Mouse (Mus musculus) embryo, embryonic 11.5 days (tissue): ENCODE measurements around the gene Lrp2.
A peak's percentile ranks its signal among the peaks of the same experiment; 100 is the strongest.

ENCODE experiments used
- DNase-seq: peaks from one replicate; pipeline ENCODE4 v3.0.0-alpha.2; 2012; ENCODE audit warnings: low read depth, low spot score

Gene Lrp2

DNA sequence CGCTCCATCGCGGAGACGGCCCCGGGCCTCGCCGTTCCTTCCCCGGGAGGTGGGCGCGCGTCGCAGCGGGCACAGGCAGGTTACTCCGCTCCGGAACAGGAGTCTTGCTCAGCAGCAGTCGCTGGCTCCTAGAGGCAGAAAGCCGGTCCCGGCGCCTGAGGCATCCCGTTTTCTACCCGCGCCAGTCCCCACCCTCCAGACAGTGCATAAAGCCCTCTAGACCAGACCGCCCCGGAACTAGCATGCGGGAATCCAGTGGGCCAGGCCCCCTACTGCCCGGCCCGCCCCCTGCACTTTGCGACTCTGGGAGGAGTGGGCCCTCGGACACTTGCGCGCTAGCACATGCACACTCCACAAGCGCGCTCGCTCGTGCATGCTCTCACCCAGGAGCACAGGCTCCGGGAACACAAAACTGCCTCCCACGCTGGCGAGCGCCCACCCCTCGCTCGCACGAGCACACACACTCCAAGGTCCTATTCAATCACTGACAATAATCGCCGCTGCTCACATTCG, at the start of gene Lrp2:
Lrp2 (minus strand) TSS at position 180 of the 513 bp plus-strand sequence.
- DNase-seq: no peak

DNA sequence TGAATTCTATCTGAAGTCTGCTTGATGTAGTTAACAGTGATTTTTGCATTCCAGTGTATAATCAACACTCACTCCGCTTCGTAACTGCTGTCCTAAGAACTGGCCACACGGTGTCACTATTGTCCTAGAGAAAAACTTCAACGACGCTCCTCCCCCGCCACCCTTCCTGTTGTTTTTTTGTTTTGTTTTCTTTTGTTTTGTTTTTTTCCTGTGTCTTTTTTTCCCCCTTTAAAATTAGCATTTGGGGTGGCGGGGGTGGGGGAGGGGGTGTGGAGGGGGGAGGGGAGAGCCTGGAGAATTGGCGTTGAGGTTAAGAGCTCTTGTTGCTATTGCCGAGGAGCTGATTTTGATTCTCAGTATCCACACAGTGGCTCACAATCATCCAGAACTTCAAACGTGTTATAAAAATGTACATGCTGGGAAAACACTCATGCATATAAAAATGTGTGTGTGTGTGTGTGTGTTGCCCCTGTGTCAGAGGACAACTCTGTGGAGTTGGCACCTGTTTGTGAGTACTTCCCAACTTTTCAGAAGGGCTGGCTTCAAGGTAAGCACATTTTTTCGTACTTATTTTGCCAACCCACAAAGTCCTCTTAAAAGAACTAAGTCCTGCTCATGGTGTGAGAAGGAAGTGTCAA, 49.3 kb upstream of the Lrp2 start:
- DNase-seq: peak; percentile 44

DNA sequence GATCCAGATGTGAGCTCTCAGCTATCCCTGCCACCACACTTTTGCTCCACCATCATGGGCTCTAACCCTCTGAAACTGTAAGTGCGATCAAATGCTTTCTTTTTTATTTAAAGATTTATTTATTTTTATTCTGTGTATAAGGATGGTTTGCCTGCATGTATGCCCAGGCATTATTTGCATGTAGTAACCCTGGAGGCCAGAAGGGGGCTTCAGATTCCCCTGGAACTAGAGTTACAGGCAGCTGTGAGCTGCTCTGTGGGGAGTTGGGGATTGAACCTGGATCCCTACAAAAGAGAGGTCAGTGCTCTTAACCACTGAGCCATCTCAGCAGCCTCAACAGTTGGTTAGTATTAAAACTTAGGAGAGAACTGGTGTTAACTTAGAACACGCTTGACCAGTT, 45.6 kb upstream of the Lrp2 start:
- DNase-seq: no peak

DNA sequence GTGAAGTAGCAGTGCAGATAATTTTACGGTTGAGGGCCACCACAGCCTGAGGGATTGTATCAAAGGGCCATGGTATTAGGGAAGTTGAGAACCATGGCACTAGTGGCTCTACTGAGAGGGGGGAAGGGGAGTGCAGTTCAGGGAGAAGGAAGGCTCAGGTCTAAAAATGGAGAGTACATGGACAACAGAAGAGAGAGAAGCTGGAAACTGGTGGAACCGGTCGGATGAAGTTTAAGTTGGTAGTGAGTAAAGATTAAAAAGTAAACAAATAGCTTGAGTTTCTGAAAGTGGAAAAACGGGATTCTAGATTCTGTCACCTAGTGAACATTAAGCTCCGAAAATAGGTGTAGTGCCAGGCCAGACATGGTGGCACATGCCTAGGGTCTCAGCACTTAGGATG, 44.9 kb upstream of the Lrp2 start:
- no peak for DNase-seq

DNA sequence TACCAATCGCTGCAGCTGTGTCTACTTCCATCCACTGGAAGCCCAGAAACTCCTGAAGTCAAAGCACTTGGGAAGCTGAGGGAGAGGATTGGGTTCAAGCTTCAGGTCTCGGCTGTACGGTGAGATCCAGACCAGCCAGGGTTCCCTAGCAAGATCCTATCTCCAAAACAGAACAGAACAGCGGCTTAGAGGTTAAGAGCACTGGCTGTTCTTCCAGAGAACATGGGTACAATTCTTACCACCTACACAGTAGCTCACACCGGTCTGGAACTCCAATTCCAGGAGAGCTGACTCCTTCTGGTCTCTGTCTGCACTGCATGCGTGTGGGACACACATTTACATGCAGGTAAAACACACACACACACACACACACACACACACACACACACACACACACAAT, 44.0 kb upstream of the Lrp2 start:
- no peak for DNase-seq

DNA sequence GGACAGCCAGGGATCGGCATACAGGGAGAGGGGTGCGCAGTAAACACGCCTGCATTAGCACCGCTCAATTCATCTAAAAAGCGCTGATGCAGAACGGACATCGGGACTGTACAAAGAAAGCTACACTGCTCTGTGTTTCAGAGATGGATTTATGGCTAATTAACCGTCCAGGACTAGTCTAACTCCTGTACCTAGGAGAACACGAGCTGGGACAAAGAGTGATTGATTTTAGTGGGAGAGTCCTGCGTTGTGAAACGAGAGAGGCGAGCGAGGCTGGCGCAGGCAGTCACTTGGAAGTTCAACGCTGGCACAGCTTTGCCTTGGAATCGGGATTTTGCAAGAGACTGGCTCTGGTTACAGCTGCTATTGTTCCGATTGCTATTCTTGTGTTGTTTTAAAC, 43.4 kb upstream of the Lrp2 start:
- no peak for DNase-seq

DNA sequence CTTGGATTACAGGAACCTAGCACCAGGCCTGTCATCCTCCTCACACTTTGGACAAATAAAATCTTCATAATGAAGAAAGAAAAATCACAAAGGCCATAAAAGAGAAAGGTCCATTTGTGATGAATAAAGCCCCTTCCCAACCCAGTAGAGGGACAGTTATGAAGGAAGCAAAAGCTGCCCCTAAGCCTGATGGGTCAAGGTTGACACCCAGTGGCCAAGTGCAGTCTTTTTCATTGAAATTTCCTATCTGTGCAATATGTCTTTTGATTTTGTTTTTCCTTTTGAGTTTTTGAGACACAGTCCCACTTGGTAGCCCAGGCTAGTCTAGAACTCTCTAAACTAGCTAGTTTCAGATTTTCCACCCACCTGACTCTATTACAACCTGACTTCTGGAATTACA, 33.4 kb upstream of the Lrp2 start:
- no peak for DNase-seq

DNA sequence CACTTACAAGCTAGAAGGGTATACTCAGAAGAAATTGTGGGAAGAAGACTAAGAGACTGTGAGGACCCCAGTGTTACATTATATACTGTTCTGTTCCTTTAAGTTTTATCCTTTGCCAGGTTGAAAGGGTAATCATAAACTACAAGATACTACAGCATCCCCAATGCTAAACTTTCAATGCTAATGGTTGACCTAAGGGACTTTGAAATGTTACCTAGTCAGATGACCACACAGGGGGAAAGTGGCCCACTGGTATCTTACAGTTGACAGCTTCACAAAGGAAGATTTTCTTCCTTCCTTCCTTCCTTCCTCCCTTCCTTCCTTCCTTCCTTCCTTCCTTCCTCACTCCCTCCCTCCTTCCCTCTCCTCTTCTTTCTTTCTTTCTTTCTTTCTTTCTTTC, 32.5 kb upstream of the Lrp2 start:
- DNase-seq: no peak

DNA sequence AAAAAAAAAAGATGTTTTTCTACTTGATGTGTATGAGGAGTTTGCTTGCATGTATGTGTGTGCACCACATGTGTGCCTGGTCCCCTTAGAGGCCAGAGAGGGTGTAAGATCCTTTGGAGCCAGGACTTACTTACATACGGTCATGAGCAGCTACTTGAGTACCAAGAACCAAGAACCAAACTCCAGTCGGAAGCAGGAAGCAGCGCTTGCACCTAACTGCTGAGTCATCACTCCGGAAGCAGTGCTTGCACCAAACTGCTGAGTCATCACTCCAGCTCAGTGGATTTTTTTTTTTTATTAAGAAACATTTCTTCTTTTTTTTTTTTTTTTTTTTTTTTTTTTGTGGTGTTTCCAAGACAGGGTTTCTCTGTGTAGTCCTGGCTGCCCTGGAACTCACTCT, 27.4 kb upstream of the Lrp2 start:
- DNase-seq: no peak

DNA sequence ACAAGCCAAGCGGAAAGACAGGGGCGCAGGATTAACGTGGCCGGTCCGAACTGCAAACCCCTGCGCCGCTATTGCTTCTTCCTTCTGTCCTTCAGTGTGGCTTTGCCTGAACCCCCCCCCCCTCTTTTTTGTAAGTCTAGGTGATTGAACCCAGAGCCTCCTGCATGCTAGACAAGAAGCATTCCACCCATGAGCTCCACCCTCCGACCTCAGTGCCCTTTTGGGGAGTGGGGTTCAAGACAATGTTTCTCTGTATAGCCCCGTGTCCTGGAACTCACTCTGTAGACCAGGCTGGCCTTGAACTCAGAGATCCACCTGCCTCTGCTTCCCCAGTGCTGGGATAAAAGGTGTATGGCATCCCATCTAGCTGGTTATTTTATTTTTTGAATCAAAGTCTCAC, 26.9 kb upstream of the Lrp2 start:
- no peak for DNase-seq

DNA sequence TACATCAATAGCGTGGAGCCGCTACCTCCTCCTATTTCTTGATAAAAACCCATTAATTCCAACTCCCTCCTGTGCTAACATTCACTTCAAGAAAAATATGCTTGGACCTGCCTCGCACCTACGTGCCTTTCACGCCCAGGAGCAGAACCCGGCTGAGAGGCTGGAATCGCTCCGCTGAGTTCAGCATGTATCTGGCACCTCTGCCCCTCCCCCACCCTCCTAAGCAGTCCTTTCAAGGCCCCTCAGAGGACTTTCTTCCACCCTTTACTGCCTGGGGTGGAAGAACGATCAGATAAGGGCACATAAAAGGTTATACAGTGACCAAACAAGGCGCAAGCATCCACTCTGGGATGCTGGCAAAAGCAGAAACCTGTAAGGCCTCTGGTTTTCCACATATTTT, 26.4 kb upstream of the Lrp2 start:
- no peak for DNase-seq

DNA sequence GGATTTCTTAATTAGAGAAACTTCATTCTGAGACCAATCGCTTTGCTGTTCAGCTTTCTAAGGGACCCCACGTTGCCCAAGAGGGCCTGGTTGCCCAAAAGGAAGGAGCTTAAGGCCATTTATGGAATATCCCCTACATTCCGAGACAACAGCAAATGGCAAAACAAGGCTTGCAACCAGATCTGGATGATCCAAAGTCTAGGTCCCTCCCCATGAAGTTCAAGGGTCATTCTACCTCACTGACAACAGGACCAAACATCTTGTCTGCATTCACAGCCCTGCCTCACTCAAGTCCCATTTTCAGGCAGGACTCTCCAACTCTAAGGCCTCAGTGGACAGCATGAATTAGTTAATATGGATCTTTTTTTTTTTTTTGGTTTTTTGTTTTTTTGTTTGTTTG, 20.8 kb upstream of the Lrp2 start:
- DNase-seq: no peak

DNA sequence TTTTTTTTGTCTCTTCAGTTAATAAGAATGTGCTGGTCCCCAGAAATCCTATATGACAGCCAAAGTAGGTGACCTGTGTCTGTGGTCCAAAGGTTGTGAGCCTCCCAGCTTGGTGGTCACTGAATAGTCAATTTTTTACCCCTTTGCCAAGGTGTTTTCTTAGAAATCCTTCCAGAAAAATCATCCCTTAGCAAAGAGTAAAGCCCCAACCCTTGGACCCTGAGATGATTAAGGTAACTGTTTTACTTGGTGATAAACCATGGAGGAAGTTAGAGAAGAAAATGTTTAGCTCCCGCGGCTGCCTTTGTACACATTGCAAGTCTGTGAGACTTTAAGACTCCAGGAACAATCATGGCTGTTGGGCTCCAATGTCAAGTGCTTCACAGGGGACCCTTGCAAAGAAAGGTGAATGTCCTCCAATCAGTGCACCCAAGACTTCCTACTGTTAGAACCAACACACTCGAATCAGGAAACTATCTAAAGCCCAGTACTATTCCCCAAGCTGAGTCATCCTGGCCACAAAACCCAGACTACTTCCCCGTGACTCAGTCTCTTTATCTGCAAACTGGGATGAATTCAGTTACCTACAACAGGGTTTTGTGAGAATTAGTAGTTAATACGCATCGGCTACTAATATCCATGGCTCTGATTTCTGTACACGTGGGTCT, 18.0 kb upstream of the Lrp2 start:
- no peak for DNase-seq

DNA sequence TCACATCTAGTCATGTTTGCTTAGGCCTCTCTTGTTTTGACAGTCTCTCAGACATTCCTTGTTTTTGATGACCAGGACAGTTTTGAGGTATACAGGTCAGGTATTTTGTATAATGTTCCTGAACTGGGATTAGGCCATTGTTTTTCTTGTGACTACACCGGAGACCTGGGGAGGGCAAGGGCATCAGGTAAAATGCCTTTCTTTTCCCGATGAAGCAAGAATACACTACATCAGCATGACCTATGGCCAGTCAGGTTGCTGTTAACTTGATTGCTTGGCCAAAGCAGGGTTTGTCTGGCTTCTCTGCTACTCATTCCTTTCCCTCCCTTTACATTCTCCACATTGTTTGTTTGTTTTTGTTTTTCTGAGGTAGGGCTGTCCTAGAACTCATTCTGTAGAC, 7.3 kb upstream of the Lrp2 start:
- no peak for DNase-seq

DNA sequence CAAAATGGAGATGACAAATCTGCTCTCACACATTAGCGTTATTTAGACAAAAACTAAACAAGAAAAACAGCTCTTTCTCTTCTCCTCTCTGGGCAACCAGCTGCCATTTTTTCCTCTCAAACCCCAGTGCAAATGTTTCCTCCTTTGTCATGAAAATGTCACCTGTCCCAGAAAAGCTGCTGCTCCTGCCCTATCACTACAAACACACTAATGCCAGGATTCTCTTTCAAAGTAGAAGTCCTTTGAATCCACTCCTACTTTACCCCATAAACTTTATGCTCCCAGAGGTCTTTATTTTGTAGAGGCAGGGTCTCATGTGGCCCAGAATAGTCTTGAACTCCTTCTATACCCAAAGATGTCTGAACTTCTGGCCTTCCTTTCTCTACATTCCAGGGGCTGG, 6.7 kb upstream of the Lrp2 start:
- no peak for DNase-seq

DNA sequence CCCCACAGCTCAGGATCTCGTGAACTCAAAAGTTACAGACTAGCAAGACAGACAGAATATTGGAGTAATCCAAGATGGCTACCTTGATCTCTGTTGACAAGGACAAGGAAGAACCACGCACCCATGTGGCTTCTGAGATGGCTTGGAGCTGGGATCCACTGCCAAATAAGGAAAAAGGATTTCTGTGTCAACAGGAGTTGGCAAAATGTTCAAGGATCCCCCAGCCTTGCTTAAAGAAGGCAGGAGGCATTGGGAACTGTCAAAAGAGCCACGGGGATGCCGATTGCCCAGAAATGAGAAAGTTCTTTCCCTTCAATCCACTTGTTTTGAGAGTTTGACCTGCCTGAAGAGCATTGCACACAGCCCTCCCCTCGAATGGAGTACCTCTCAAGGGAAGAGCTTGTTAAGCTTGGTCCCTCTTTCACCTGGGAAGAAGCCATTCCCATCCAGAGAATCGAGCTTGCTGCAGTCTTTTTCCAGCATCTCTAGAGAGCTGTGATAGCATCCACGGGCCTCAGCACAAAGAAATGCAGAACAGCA, 6.2 kb upstream of the Lrp2 start:
- no peak for DNase-seq

DNA sequence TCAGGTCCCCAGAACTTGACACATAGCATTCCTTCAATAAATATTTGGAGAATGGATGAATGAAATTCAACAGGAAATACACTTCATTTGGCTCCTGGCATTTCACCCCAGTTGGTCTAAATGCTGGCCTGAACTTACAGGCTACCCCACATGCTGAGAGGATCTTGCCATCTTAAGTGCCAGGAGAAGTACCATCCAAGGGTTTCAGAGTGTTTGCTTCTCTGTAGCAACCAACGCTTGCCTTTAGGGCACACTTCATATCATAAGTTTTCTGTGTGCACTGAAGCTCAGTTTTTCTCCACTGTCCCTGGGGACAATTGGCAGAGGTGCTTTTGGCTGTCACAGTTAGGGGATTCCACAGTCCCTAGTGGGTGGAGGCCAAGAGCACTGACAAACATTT, 4.7 kb upstream of the Lrp2 start:
- no peak for DNase-seq

DNA sequence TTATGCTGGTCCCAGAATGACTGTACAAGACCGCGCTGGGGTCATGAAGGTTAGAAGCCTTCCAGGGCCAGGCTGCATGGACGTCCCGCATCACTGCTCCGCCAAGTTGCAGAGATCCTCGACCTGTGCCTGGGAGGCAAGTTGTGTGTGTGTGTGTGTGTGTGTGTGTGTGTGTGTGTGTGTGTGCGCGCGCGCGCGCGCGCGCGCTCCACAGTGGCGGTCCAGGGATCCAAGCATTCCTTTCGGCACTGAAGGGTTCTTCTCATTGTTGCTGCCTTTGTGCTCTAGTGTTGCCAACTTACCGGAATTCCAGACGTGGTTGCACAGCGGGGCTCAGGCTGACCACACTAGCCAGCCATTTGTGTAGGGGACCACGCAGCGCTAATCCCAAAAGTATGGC, 2.0 kb upstream of the Lrp2 start:
- no peak for DNase-seq

DNA sequence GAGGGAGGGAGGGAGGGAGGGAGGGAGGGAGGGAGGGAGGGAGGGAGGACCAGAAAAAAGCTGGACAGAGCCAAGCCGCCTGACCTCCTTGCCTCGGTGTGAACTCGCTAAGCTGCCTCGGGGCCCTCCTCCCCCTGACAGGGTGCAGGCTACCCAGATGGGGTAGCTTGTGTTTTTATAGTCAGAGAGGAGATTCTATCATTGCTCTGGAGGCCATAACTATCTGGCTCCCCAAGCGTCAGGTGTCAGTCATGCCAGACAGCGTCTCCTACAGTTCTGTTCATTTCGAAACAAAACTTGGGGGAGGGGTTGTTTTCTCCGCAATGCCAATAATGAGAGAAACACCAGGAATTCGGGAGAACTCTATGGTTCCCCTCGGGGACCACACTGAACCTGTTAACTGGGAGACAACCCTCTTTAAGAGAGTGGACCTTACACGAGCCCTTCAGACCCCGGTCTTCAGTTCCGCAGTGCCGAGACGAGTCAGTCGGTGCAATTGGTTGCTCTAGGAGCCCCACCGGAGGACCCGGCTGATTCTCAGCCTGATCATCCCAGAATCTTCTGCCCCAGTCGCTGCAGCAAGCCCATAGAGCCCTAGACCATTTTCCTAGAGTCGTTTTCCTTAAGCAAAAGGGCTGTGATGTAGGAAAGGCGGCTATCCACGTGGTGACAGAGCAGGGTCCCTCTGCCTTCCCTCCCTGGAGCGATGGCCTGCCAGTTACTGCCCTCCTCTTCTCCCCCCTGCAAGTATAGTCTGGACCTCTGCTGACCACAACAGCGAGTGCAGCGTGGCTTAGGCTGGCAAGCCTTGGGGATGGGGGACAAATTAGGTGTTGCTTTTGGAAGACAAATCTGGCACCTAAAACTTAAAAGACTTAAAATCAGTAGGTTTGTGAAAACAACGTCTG, 1.2 kb upstream of the Lrp2 start:
- no peak for DNase-seq

DNA sequence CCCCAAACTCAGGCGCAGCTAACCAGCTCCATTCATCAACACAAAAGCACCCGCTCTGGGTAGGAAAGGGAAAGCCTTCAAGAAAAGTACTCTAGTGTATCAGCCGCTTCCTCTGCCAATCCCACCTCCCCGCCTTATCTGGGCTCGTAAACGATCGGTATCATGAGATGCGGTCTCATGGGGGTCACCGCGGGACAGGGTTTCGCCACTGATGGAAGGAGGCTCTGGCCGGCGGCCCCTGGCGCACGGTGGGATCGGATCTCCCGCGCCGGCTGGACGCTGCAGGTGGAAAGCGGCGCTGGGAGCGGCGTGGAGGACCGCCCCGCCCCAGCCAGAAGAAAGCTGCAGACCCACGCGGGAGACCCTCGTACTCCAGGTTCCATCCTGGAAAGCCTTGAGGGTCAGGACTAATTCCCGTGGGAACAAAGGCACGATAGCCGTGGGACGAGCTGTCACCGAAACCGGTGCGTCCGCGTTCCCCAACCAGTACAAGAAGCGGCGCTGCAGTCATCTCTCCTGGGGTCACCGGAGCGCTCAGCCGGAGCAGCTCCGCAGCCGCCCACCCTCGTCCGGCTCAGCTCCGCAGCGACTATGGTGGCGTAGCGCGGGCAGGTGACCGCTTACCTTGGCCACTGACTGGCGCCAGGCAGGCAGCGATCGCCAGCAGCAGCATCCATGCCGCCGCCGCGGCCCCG, 527 bp downstream of the Lrp2 start:
- no peak for DNase-seq

DNA sequence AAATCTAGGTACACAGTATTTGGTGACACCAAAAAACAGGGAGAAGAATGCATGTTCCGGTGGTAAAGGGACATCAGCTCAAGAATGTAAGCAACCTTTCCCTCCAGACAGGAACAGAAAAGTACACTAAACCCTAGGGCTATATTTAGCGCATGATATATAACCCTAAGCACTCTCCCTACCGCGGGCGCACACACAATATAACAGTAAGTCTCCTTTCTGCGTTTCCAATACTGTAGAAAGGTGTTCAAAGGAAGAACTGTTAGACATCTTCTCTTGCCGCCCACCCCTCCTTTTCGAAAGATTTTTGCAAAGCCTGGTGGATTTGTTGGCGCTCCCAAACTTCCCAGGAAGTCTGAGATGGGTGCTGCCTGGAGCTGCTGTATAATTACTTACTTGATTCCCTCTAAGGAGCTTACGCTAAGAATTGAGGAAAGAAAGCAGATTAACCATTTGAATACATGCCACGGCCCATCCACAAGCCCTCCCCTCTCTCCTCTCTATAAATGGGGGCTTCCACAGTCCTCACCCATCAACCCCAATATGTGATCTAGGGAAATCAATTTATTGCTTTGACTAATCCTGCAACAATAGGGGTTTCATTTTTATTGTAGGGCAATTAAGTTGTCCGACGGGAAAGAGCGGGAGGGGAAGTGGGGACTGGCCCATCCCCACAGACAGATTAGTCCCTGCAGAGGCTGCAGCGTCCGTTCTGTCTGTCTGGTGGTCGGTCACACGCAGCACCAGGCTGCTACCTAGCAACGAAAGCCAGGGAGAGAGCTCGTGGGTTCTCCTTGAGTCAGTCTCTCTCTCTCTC, 1.5 kb downstream of the Lrp2 start:
- no peak for DNase-seq
